Mouse (Mus musculus): ENCODE measurements around the gene Sgca.

Sgca gene

GRCm38 (mm10) chr11:94915675-94916403 is 60.3 kb downstream of the Sgca start:
- in situ Hi-C loops (cut with MseI, MboI) = no loop called here

GRCm38 (mm10) chr11:94913302-94914090 is 62.6 kb downstream of the Sgca start:
- in situ Hi-C loops (cut with MseI, MboI) = no loop called here

All from mouse trophoblast stem cell (cell line).